Mouse (Mus musculus) bone marrow macrophage, adult 2 months (primary cell): ENCODE data around the gene Rint1.

ENCODE experiments used
- CTCF ChIP-seq: IDR thresholded peaks from 2 replicates; pipeline ENCODE4 v1.5.1; 2012; ENCODE audit warnings: low read depth, mild to moderate bottlenecking, low read length, moderate library complexity
- POLR2A ChIP-seq: IDR thresholded peaks from 2 replicates; pipeline ENCODE4 v1.6.1; 2012; ENCODE audit warnings: mild to moderate bottlenecking, low read depth, low read length, borderline replicate concordance

GRCm38 (mm10) chr5:23826321-23827004 is 39.0 kb downstream of the Rint1 start:
- TF ChIP-seq POLR2A (no peak), CTCF (peak; percentile 50; the same call in 1 of the 2 replicates)
